Mouse (Mus musculus) hindbrain, embryonic 11.5 days (tissue): ENCODE results near the gene E4f1. TPM values are rescaled to one million over a fixed set of nuclear protein-coding genes. Genes with fewer than 3 reads are reported as not detected.

Source experiments
- ATAC-seq: fragments of 200-750 bp; cut with Nextera tagmentation; 2 replicates; pipeline ENCODE4 v1.8.0; 2017; ENCODE audit warnings: mild to moderate bottlenecking, moderate TSS enrichment, moderate library complexity; ENCODE audit not compliant: low FRiP score
- DNase-seq: peaks from one replicate; pipeline ENCODE4 v3.0.0-alpha.2; 2015; ENCODE audit warnings: low spot score
- H3K27ac ChIP-seq: fragments of 300-500 bp; sonication (generic); 2 replicates; pipeline ENCODE4 v1.5.1; 2014; ENCODE audit warnings: mild to moderate bottlenecking, low read depth, low read length
- H3K27me3 ChIP-seq: fragments of 300-500 bp; sonication (generic); 2 replicates; pipeline ENCODE4 v1.6.1; 2014; ENCODE audit warnings: mild to moderate bottlenecking, low read length, moderate library complexity, mixed read lengths; ENCODE audit not compliant: control insufficient read depth, insufficient read depth
- H3K36me3 ChIP-seq: fragments of 300-500 bp; sonication (generic); 2 replicates; pipeline ENCODE4 v1.6.1; 2014; ENCODE audit warnings: mild to moderate bottlenecking, low read length, moderate library complexity, mixed read lengths; ENCODE audit not compliant: control insufficient read depth, insufficient read depth
- H3K4me1 ChIP-seq: fragments of 300-500 bp; sonication (generic); replicated peaks from 2 replicates; pipeline ENCODE4 v1.6.1; 2014; ENCODE audit warnings: low read length, mixed read lengths; ENCODE audit not compliant: control insufficient read depth, insufficient read depth
- H3K4me2 ChIP-seq: fragments of 300-500 bp; sonication (generic); replicated peaks from 2 replicates; pipeline ENCODE4 v1.6.1; 2014; ENCODE audit warnings: mild to moderate bottlenecking, low read depth, low read length
- H3K4me3 ChIP-seq: fragments of 300-500 bp; sonication (generic); 2 replicates; pipeline ENCODE4 v1.5.1; 2014; ENCODE audit warnings: low read depth, low read length
- H3K9ac ChIP-seq: fragments of 300-500 bp; sonication (generic); 2 replicates; pipeline ENCODE4 v1.6.1; 2014; ENCODE audit warnings: low read depth, low read length
- H3K9me3 ChIP-seq: fragments of 300-500 bp; sonication (generic); 2 replicates; pipeline ENCODE4 v1.6.1; 2016; ENCODE audit warnings: low read length; ENCODE audit not compliant: control insufficient read depth
- WGBS: fragments of 180-500 bp; shearing (Covaris S2); extraction: QIAGEN DNeasy Blood & Tissue Kit; methylation state at CpG from one replicate; pipeline ENCODE4 v1.1.7; 2014; 5-methylcytosine and 5-hydroxymethylcytosine counted together
- polyA plus RNA-seq: library from polyadenylated mRNA; unstranded; fragments of >200 nt; fragmentation: Nextera tagmentation; extraction: Ambion mirVana; gene quantifications from 2 replicates; pipeline ENCODE4 v1.2.1, GENCODE M21; 2014

The E4f1 gene
- polyA plus RNA-seq, 1 experiment from 2014 or later: 19.9 TPM

DNA sequence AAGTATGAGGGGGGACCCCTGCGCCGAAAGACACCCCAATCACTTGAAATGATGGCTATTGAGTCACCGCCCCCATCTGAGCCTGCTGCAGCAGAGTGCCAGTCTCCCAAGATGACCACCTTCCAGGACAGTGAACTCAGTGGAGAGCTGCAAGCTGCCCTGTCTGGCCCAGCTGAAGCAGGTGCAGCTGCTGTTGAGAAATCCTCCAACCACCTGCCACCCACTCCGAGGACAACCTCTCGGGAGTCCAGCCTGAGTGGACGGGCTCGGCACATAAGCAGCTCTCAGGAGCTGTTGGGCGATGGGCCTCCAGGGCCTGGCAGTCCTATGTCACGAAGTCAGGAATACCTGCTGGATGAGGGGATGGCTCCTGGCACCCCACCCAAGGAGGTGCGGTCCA lies 34.0 kb upstream of the E4f1 start:
- no peaks in the 10 kb centered on the region for H3K9me3 ChIP-seq
- DNase-seq (no peak), ATAC-seq (no peak)
- 90% methylated on average over 10 of the region's 10 CpGs for WGBS
- no peak overlapping the region for H3K4me3 ChIP-seq
- peaks cover 7% of the 10 kb centered on the region; the same call in 1 of the 2 replicates for H3K36me3 ChIP-seq
- no peak overlapping the region for H3K9ac ChIP-seq
- no peaks in the 10 kb centered on the region for H3K27me3 ChIP-seq
- no peak overlapping the region for H3K4me2 ChIP-seq
- H3K4me1 ChIP-seq: no peaks in the 10 kb centered on the region
- H3K27ac ChIP-seq: no peak overlapping the region

DNA sequence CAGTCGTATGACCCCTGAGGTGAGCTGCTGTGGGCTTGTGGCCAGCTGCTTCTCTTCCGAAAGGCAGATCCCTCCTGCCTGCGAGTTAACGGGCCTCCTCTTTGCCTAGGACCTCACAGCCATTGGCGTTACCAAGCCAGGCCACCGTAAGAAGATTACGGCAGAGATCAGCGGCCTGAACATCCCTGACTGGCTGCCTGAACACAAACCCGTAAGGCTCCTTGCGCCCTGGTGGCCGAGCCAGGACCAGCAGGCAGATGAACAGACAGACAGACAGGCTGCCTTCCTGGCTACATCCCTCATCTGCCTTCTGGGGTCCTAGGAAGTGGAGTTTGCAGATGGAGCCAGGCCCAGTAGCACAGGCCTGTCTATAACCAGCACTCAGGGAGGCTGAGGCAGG lies 32.1 kb upstream of the E4f1 start:
- Histone ChIP-seq H3K27me3 (no peaks in the 10 kb centered on the region), H3K9ac (no peak overlapping the region), H3K4me2 (no peak overlapping the region), H3K4me3 (no peak overlapping the region), H3K36me3 (no peaks in the 10 kb centered on the region), H3K4me1 (no peaks in the 10 kb centered on the region), H3K9me3 (no peaks in the 10 kb centered on the region), H3K27ac (no peak overlapping the region)
- WGBS: 49% methylated on average over 11 of the region's 11 CpGs
- DNase-seq (no peak), ATAC-seq (no peak)

- no peak overlapping the region for H3K4me2 ChIP-seq
- ATAC-seq: no peak
- H3K27me3 ChIP-seq: no peaks in the 10 kb centered on the region
- no peaks in the 10 kb centered on the region for H3K9me3 ChIP-seq
- no peaks in the 10 kb centered on the region for H3K4me1 ChIP-seq
- DNase-seq: no peak
- H3K9ac ChIP-seq: no peak overlapping the region
- H3K36me3 ChIP-seq: no peaks in the 10 kb centered on the region
- 93% methylated on average over 1 of the region's 1 CpGs for WGBS
- H3K4me3 ChIP-seq: no peak overlapping the region
- no peak overlapping the region for H3K27ac ChIP-seq
Observed at GRCm38 (mm10) chr17:24496026-24496425, 25.9 kb upstream of the E4f1 start.

- DNase-seq: no peak
- no peaks in the 10 kb centered on the region for H3K27me3 ChIP-seq
- H3K4me1 ChIP-seq: no peaks in the 10 kb centered on the region
- no peaks in the 10 kb centered on the region for H3K36me3 ChIP-seq
- H3K4me3 ChIP-seq: no peak overlapping the region
- ATAC-seq: no peak
- WGBS: 82% methylated on average over 3 of the region's 3 CpGs
- H3K4me2 ChIP-seq: no peak overlapping the region
- H3K9me3 ChIP-seq: no peaks in the 10 kb centered on the region
- no peak overlapping the region for H3K27ac ChIP-seq
- no peak overlapping the region for H3K9ac ChIP-seq
Observed at GRCm38 (mm10) chr17:24495443-24495842, 25.3 kb upstream of the E4f1 start.

DNA sequence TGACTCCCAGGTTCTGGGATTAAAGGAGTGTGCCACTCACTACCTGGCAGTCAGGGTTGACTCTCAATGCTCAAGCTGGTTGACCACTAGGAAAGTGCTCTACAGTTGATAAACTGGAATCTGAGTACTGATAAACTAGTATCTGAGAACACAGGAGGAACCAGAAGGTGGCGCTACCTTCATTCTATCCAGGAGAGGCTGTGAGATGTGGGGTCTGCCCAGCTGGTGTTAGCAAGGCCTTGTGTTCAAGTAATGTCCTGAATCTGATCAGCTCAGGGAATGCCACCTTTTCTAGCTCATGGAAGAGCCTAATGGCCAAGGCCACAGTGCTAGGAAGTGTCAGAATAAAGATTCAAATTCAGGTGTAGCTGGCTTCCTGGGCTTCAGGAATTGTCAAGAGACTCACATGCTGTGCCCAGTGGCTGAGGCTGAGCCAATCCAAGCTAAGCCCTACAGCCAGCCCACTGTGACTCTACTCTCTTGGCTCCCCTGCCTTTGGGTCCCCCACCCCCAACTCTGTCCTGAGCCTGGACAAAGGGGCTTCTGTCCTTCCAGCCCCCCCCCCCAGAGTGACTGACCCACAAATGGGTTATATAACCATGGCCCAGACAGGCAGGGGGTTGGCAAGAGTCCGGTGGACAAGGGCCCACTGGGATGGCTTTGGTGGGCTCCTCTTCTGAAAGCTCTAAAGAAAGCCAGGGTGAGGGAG lies 24.7 kb upstream of the E4f1 start:
- 0 out of 2 replicates have a peak, but pooled peaks have one; percentile 26 for ATAC-seq
- no peak overlapping the region for H3K9ac ChIP-seq
- peak; percentile 72 for DNase-seq

DNA sequence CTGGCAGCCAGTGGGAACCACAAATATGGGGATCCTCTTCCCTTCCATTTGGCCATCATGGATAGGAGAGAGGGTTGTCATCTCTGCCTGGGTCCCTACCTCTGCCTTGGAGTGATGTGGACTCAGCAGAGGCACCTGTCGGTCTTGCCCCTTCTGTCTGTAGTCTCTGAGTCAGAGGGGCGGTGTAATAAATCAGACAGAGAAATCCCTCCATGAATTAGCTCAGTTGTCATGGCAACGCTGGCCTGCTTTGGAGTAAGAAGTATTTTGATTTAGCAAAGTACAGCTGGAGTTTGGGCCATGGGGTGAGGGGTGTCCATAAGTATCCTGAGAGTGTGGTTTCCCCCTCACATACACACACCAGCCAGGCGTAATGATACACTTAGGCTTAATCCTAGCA lies 20.3 kb upstream of the E4f1 start:
- Histone ChIP-seq H3K4me2 (no peak overlapping the region), H3K36me3 (no peaks in the 10 kb centered on the region), H3K9me3 (no peaks in the 10 kb centered on the region), H3K9ac (no peak overlapping the region), H3K4me1 (peaks cover 10% of the 10 kb centered on the region), H3K4me3 (no peak overlapping the region), H3K27ac (no peak overlapping the region), H3K27me3 (no peaks in the 10 kb centered on the region)
- WGBS: 77% methylated on average over 4 of the region's 4 CpGs
- DNase-seq (peak; percentile 38), ATAC-seq (no peak)

More for the DNA sequence above, 24.7 kb upstream of the E4f1 start:
- Histone ChIP-seq H3K4me2 (no peak overlapping the region), H3K36me3 (no peaks in the 10 kb centered on the region), H3K4me3 (no peak overlapping the region), H3K27me3 (no peaks in the 10 kb centered on the region), H3K9me3 (no peaks in the 10 kb centered on the region), H3K4me1 (peaks cover 2% of the 10 kb centered on the region; the same call in 1 of the 2 replicates), H3K27ac (no peak overlapping the region)
- 36% methylated on average over 2 of the region's 2 CpGs for WGBS

- WGBS: 16% methylated on average over 16 of the region's 19 CpGs
- H3K4me1 ChIP-seq: peaks cover 12% of the 10 kb centered on the region
- peak; percentile 68 for ATAC-seq
- H3K36me3 ChIP-seq: no peaks in the 10 kb centered on the region
- no peaks in the 10 kb centered on the region for H3K27me3 ChIP-seq
- peak overlapping the region; percentile 75 for H3K4me3 ChIP-seq
- peak overlapping the region; percentile 91 for H3K4me2 ChIP-seq
- H3K9me3 ChIP-seq: no peaks in the 10 kb centered on the region
- peak overlapping the region; percentile 92 for H3K27ac ChIP-seq
- H3K9ac ChIP-seq: peak overlapping the region; percentile 71
- DNase-seq: peak; percentile 58
Observed at GRCm38 (mm10) chr17:24489265-24490030, 19.3 kb upstream of the E4f1 start.

DNA sequence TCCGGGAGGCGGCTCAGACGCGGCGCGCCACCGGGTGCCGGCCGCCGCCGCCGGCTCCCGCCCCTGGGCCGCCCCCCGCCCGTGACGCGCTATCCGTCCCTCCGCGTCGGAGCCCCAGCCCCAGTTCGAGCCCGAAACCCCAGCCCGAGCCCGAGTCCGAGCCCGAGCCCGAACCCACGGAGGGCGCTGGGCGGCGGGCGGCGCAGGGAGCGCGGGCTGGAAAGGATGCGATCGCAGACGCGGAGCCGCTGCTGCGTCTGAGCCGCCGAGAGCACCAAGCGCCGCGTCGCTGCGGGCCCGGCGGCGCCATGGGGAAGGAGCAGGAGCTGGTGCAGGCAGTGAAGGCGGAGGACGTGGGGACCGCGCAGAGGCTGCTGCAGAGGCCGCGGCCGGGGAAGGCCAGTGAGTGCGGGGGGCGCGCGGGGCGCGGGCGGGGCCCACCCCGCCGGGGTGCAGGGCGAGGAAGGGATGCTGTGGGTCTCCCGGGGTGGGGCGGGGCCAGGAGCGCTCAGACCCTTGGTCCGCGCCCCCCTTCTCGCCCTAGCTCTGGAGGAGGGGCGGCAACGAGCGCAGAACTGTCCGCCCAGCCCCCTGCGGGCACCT lies 18.6 kb upstream of the E4f1 start:
- H3K9me3 ChIP-seq: no peaks in the 10 kb centered on the region
- peak overlapping the region; percentile 71 for H3K9ac ChIP-seq
- WGBS: under 1% methylated on average over 34 of the region's 81 CpGs
- no peaks in the 10 kb centered on the region for H3K36me3 ChIP-seq
- H3K4me3 ChIP-seq: peak overlapping the region; percentile 75
- peaks cover 12% of the 10 kb centered on the region for H3K4me1 ChIP-seq
- peak overlapping the region; percentile 91 for H3K4me2 ChIP-seq
- peak overlapping the region; percentile 92 for H3K27ac ChIP-seq
- ATAC-seq (peak; percentile 79), DNase-seq (peak; percentile 72)
- no peaks in the 10 kb centered on the region for H3K27me3 ChIP-seq
